Mouse (Mus musculus): ENCODE measurements around the gene Col12a1.

DNA sequence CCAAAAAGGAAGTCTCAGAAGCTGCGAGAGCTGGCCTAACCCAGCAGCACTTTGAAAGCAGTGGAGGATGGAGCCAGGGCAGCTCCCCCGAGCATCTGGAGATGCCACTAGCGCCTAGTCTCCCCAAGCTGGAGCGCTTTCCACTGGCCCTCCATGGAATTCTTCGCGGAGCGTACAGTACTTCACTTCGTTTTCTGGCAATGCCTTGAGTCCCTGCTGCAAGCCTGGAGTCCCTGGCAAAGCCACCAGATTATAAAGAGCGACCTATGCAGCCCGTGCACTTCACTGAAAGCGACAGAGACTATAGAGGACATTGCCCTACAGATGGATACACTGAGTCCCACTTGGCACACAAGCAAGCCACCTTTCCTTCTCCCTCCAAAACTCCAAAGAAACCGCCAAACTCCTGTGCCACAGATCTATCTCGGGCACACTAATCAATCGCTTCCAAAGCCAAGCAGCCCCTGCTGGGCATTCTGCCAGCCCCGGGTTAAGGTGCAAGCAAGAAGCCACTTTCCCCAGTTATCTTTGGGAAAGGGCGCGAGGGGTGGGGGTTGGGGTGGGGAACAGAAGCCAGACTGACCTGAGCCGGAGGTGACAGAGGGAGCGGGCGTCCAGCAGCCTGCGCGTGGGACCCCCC lies 675 bp downstream of the Col12a1 start:
- TF ChIP-seq EP300 (IDR thresholded peaks at IDR 0.05; ENCODE audit: low read length) (no peak), UBTF (IDR thresholded peaks at IDR 0.05; ENCODE audit: low read depth, low read length) (no peak), CTCF (conservative IDR thresholded peaks at IDR 0.05 in 1 of 2, IDR thresholded peaks at IDR 0.05 in 1 of 2; ENCODE audit: low read depth in 2 of 2, low read length in 2 of 2) (no peak), POLR2A (IDR thresholded peaks at IDR 0.05; ENCODE audit: low read depth, low read length) (no peak), HCFC1 (IDR thresholded peaks at IDR 0.05; ENCODE audit: low read depth, low read length) (no peak), MEF2A (IDR thresholded peaks at IDR 0.05; ENCODE audit: borderline replicate concordance, low read depth, low read length) (no peak), ZNF384 (IDR thresholded peaks at IDR 0.05; ENCODE audit: low read depth, low read length) (no peak), MAZ (IDR thresholded peaks at IDR 0.05; ENCODE audit: low read depth, low read length) (no peak), MXI1 (IDR thresholded peaks at IDR 0.05; ENCODE audit: low read depth, low read length) (no peak), SMC3 (IDR thresholded peaks at IDR 0.05; ENCODE audit: low read depth, low read length) (no peak), USF1 (IDR thresholded peaks at IDR 0.05; ENCODE audit: low read depth, low read length) (no peak)

All from CH12.LX (cell line).